15 mouse cellular contexts compared by ENCODE assay signal in genomic region chr13:5847736-5848135, GRCm38 (mm10).
"Had no signal": no experiment of that assay in that cellular context is flagged by ENCODE, and none has a peak within 500 bp of the region (broad histone marks: within the 10 kb centered on the region; RNA-seq: fewer than 3 reads in every experiment).

No protein-coding gene starts in this region.

- H3K27ac ChIP-seq: kidney, postnatal 0 days; left cerebral cortex, adult 2 months; limb, embryonic 10.5 days; midbrain, embryonic 12.5 days; neural tube, embryonic 13.5 days had no signal

- H3K9me3 ChIP-seq: limb, embryonic 10.5 days; midbrain, embryonic 12.5 days; neural tube, embryonic 13.5 days had no signal

- H3K27me3 ChIP-seq: midbrain, embryonic 12.5 days; neural tube, embryonic 13.5 days had no signal

- ATAC-seq: midbrain, embryonic 16.5 days had no signal

- H3K4me3 ChIP-seq: left cerebral cortex, adult 2 months; limb, embryonic 10.5 days; midbrain, embryonic 12.5 days; neural tube, embryonic 13.5 days had no signal

- DNase-seq: kidney, adult 11 months; kidney, adult 9 months; kidney, postnatal 4 days; lung, adult 18-20 months; retina, postnatal 1 day; right cerebral cortex, postnatal 4 days; spleen, adult 18-20 months; thymus, adult 18-20 months; thymus, postnatal 14 days had no signal

- H3K4me1 ChIP-seq: limb, embryonic 10.5 days; midbrain, embryonic 12.5 days; neural tube, embryonic 13.5 days had no signal

- H3K4me2 ChIP-seq: midbrain, embryonic 12.5 days; neural tube, embryonic 13.5 days had no signal

- H3K9ac ChIP-seq: midbrain, embryonic 12.5 days; neural tube, embryonic 13.5 days had no signal

- H3K36me3 ChIP-seq: limb, embryonic 10.5 days; midbrain, embryonic 12.5 days; neural tube, embryonic 13.5 days had no signal
